ENCODE assay signal across 11 mouse cellular contexts in genomic region chr7:97500555-97501209, GRCm38 (mm10). TPM values are rescaled to one million over a fixed set of nuclear protein-coding genes. Genes with fewer than 3 reads are reported as not detected.
DNase-seq lines count a peak whose midpoint lies in the region; ATAC-seq lines count a peak whose summit lies in the region.
"Had no signal": no experiment of that assay in that cellular context is flagged by ENCODE, and none has a peak within 500 bp of the region (broad histone marks: within the 10 kb centered on the region; RNA-seq: fewer than 3 reads in every experiment).

No protein-coding gene starts in this region.

- H3K4me2 ChIP-seq in embryonic facial prominence, embryonic 14.5 days (ENCODE audit: low read depth, low read length), result no peak overlapping the region
- no peak overlapping the region for H3K4me2 ChIP-seq in forebrain, embryonic 16.5 days (ENCODE audit: low read length)

- ATAC-seq in embryonic facial prominence, embryonic 14.5 days (ENCODE audit: low read depth), result peak; percentile 70; the same call in 1 of the 2 replicates
- peak; percentile 79 for ATAC-seq in forebrain, embryonic 16.5 days
- ATAC-seq: inflammation-experienced regulatory T-cells, adult 6 months had no signal

- H3K4me3 ChIP-seq in embryonic facial prominence, embryonic 14.5 days (ENCODE audit: low read depth, low read length), result no peak overlapping the region
- H3K4me3 ChIP-seq in embryonic facial prominence, embryonic 10.5 days, result no peak overlapping the region
- no peak overlapping the region for H3K4me3 ChIP-seq in forebrain, embryonic 16.5 days (replicated peaks; ENCODE audit: low read length)
- H3K4me3 ChIP-seq: megakaryocyte, embryonic 14.5 days had no signal

- H3K27ac ChIP-seq in embryonic facial prominence, embryonic 14.5 days (replicated peaks; ENCODE audit: low read depth, low read length), result no peak overlapping the region
- H3K27ac ChIP-seq in embryonic facial prominence, embryonic 10.5 days (replicated peaks), result no peak overlapping the region
- H3K27ac ChIP-seq in forebrain, embryonic 16.5 days (ENCODE audit: low read length), result no peak overlapping the region

- WGBS in embryonic facial prominence, embryonic 14.5 days, result 76% methylated on average over 5 of the region's 5 CpGs
- WGBS in embryonic facial prominence, embryonic 10.5 days, result 89% methylated on average over 5 of the region's 5 CpGs
- 57% methylated on average over 5 of the region's 5 CpGs for WGBS in forebrain, embryonic 16.5 days

- no peaks in the 10 kb centered on the region for H3K9me3 ChIP-seq in embryonic facial prominence, embryonic 14.5 days (ENCODE audit: control insufficient read depth, low read length)
- H3K9me3 ChIP-seq in embryonic facial prominence, embryonic 10.5 days, result no peaks in the 10 kb centered on the region
- no peaks in the 10 kb centered on the region for H3K9me3 ChIP-seq in forebrain, embryonic 16.5 days (ENCODE audit: control insufficient read depth, low read length)
- H3K9me3 ChIP-seq: megakaryocyte, embryonic 14.5 days had no signal

- H3K27me3 ChIP-seq in embryonic facial prominence, embryonic 14.5 days (replicated peaks; ENCODE audit: control insufficient read depth, insufficient read depth, low read length), result no peaks in the 10 kb centered on the region
- H3K27me3 ChIP-seq in embryonic facial prominence, embryonic 10.5 days (replicated peaks; ENCODE audit: low read depth, poor library complexity, severe bottlenecking), result no peaks in the 10 kb centered on the region
- no peaks in the 10 kb centered on the region for H3K27me3 ChIP-seq in forebrain, embryonic 16.5 days (replicated peaks; ENCODE audit: control insufficient read depth, insufficient read depth, low read length)
- H3K27me3 ChIP-seq: megakaryocyte, embryonic 14.5 days had no signal

- H3K36me3 ChIP-seq in embryonic facial prominence, embryonic 14.5 days (ENCODE audit: control insufficient read depth, insufficient read depth, low read length), result peaks cover 41% of the 10 kb centered on the region
- peaks cover 77% of the 10 kb centered on the region for H3K36me3 ChIP-seq in embryonic facial prominence, embryonic 10.5 days (replicated peaks)
- no peaks in the 10 kb centered on the region for H3K36me3 ChIP-seq in forebrain, embryonic 16.5 days (ENCODE audit: control insufficient read depth, insufficient read depth)

- DNase-seq in embryonic facial prominence, embryonic 14.5 days (ENCODE audit: low spot score), result peak; percentile 51
- no peak for DNase-seq in embryonic facial prominence, embryonic 10.5 days (ENCODE audit: low spot score)
- peak; percentile 30 for DNase-seq in lung, postnatal 25 days (ENCODE audit: low spot score)
- DNase-seq in lung, postnatal 14 days, result no peak
- DNase-seq in heart, postnatal 4 days, result peak; percentile 60
- DNase-seq in layer of hippocampus, adult 8-10 months (ENCODE audit: low spot score in 2 of 2), result no peak
- DNase-seq in spleen, postnatal 4 days (ENCODE audit: low spot score in 2 of 2), result no peak
- DNase-seq: embryo, embryonic 11 days had no signal

- H3K9ac ChIP-seq in embryonic facial prominence, embryonic 14.5 days (ENCODE audit: low read depth, low read length), result no peak overlapping the region
- no peak overlapping the region for H3K9ac ChIP-seq in forebrain, embryonic 16.5 days (replicated peaks; ENCODE audit: low read depth, low read length)

- H3K4me1 ChIP-seq in embryonic facial prominence, embryonic 14.5 days (ENCODE audit: control insufficient read depth, insufficient read depth, low read length), result no peaks in the 10 kb centered on the region
- no peaks in the 10 kb centered on the region for H3K4me1 ChIP-seq in embryonic facial prominence, embryonic 10.5 days
- H3K4me1 ChIP-seq in forebrain, embryonic 16.5 days (replicated peaks; ENCODE audit: control insufficient read depth, insufficient read depth, low read length), result no peaks in the 10 kb centered on the region

RNA-seq across cellular contexts. Expression of gene Ints4, which starts 19.9 kb away (rescaled TPM):
- polyA plus RNA-seq in embryonic facial prominence, embryonic 14.5 days (2014; fragmentation: Nextera tagmentation; extraction: Ambion mirVana), result 43.3 and 51.9 TPM in 2 replicates
- 67.9 and 68.3 TPM in 2 replicates for polyA plus RNA-seq in embryonic facial prominence, embryonic 10.5 days (2016; fragmentation: Nextera tagmentation; extraction: Ambion mirVana)
- 47.6 and 55.5 TPM in 2 replicates for polyA plus RNA-seq in forebrain, embryonic 16.5 days (2015; fragmentation: Nextera tagmentation; extraction: Ambion mirVana)
- 10 to 100 TPM; 46.4 to 48.9 TPM for total RNA-seq in heart, postnatal 4 days (2021)
- 10 to 100 TPM; 32.3 to 42.5 (median 35.7) TPM for total RNA-seq in layer of hippocampus, adult 8-10 months (2022)

RNA-seq across cellular contexts. Expression of gene Kctd14, which starts 49.6 kb away (rescaled TPM):
- 3.0 and 4.8 TPM in 2 replicates for polyA plus RNA-seq in embryonic facial prominence, embryonic 14.5 days (2014; fragmentation: Nextera tagmentation; extraction: Ambion mirVana)
- 0.45 and 0.95 TPM in 2 replicates for polyA plus RNA-seq in embryonic facial prominence, embryonic 10.5 days (2016; fragmentation: Nextera tagmentation; extraction: Ambion mirVana)
- 1.9 and 2.2 TPM in 2 replicates for polyA plus RNA-seq in forebrain, embryonic 16.5 days (2015; fragmentation: Nextera tagmentation; extraction: Ambion mirVana)
- total RNA-seq in heart, postnatal 4 days (2021), result under 1 TPM; 0.36 to 0.50 TPM
- 1 to 10 TPM; 4.1 to 6.4 (median 5.6) TPM for total RNA-seq in layer of hippocampus, adult 8-10 months (2022)

Comparison
In these comparisons a context has a peak if more than half of its experiments do, and no peak if none do; other contexts are left out.
1. DNase-seq: peak in embryonic facial prominence, embryonic 14.5 days (single experiment), lung, postnatal 25 days (single experiment) and heart, postnatal 4 days (single experiment); none in embryonic facial prominence, embryonic 10.5 days (single experiment), lung, postnatal 14 days (single experiment), layer of hippocampus, adult 8-10 months (0 of 2) and spleen, postnatal 4 days (0 of 2).